Mouse (Mus musculus): ENCODE results near the gene Olfr67.
"Not testable (repeated sequence)": the region's sequence is repeated elsewhere in the genome, so short reads cannot be mapped to it uniquely, and the experiment has no call there.

Gene Olfr67

DNA sequence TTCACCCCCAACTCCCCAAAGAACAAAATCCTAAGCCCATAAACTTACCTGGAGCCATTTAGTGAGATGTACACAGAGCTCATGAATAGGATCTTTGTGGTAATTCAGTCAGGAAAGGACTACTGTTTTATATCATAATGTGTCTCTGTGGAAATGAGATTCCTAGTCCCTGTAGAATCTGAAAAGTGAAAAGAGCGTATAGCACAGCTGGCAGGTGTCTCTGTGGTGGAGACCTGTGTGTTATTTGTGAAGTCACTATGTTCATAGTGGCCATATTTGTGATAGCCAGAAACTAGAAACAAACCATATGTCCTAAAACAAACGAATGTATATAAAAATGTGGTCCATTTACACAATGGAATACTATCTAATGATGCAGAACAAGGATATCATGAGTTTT lies 20.1 kb downstream of the Olfr67 start, which contains the start of gene Olfr69:
Olfr69 (minus strand) TSS at position 101 of the 400 bp plus-strand sequence.
- no peak for DNase-seq (ENCODE audit: low read depth, low spot score)

GRCm38 (mm10) chr7:103767687-103768086 lies 23.9 kb downstream of the Olfr67 start:
- not testable (repeated sequence) for DNase-seq (ENCODE audit: low read depth, low spot score)

DNA sequence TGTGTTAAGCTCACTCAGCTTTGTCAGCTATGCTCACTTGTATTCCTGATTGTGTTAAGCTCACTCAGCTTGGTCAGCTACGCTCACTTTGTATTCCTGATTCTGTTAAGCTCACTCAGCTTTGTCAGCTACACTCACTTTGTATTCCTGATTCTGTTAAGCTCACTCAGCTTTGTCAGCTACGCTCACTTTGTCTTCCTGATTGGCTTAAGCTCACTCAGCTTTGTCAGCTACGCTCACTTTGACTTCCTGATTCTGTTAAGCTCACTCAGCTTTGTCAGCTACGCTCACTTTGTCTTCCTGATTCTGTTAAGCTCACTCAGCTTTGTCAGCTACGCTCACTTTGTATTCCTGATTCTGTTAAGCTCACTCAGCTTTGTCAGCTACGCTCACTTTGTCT lies 29.4 kb downstream of the Olfr67 start:
- not testable (repeated sequence) for DNase-seq (ENCODE audit: low read depth, low spot score)

- DNase-seq (ENCODE audit: low read depth, low spot score): no peak
Observed at GRCm38 (mm10) chr7:103757233-103757632, 34.4 kb downstream of the Olfr67 start, which contains the start of gene Olfr630. Olfr630 (minus strand) TSS chr7:103757333.

- DNase-seq (ENCODE audit: low read depth, low spot score): no peak
Observed at GRCm38 (mm10) chr7:103744843-103745242, 46.8 kb downstream of the Olfr67 start, which contains the start of gene Olfr629. Olfr629 (minus strand) TSS chr7:103744943.
